Mouse (Mus musculus) stomach, postnatal 0 days (tissue): ENCODE measurements around the gene Kif1b.
"Not testable (repeated sequence)": the region's sequence is repeated elsewhere in the genome, so short reads cannot be mapped to it uniquely, and the experiment has no call there.

Experiments
- CTCF ChIP-seq: IDR thresholded peaks from 2 replicates; pipeline ENCODE4 v1.5.1; 2016; ENCODE audit warnings: antibody characterized with exemption, low read depth, mild to moderate bottlenecking, moderate library complexity
- EP300 ChIP-seq: optimal IDR thresholded peaks from 2 replicates; pipeline ENCODE3; 2016; ENCODE audit warnings: antibody characterized with exemption

DNA sequence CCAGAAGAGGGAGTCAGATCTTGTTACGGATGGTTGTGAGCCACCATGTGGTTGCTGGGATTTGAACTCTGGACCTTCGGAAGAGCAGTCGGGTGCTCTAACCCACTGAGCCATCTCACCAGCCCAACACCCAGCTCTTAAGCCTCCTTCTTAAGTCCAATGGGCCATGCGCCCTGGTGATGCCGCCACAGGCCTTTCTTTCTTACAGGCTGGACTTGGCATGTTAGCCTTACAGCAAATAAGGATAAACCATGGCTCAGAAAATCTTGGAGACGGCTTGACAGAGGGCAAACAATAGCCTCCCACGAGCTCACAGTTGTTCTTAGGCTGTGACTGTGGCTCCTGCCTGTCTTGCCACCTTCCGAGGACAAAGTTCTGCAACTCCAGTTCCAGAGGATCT lies 137.6 kb downstream of the Kif1b start:
- not testable (repeated sequence) for TF ChIP-seq CTCF, EP300
